Mouse (Mus musculus) stomach, embryonic 14.5 days (tissue): ENCODE measurements at regions not wholly inside any gene's neighbourhood (a gene's known extent, or its start where the extent isn't known, plus 50 kb on each side); places are given as distances from the start of the nearest gene placed in this dataset.
"Not testable (repeated sequence)": the region's sequence is repeated elsewhere in the genome, so short reads cannot be mapped to it uniquely, and the experiment has no call there.

Experiments used
- ATAC-seq: fragments of 200-750 bp; cut with Nextera tagmentation; 2 replicates; pipeline ENCODE4 v1.8.0; 2017; ENCODE audit warnings: low read depth, moderate TSS enrichment; ENCODE audit not compliant: insufficient number of reproducible peaks, insufficient read depth, low FRiP score
- H3K27ac ChIP-seq: fragments of 300-500 bp; sonication (generic); 2 replicates; pipeline ENCODE4 v1.5.1; 2014; ENCODE audit warnings: mild to moderate bottlenecking, low read length, moderate library complexity, mixed read lengths
- H3K27me3 ChIP-seq: fragments of 300-500 bp; sonication (generic); 2 replicates; pipeline ENCODE4 v1.6.1; 2014; ENCODE audit warnings: low read length, control low read depth, mixed read lengths; ENCODE audit not compliant: control insufficient read depth, insufficient read depth
- H3K36me3 ChIP-seq: fragments of 300-500 bp; sonication (generic); 2 replicates; pipeline ENCODE4 v1.6.1; 2014; ENCODE audit warnings: mild to moderate bottlenecking, control low read depth, low read length, moderate library complexity, mixed read lengths; ENCODE audit not compliant: control insufficient read depth, insufficient read depth
- H3K4me1 ChIP-seq: fragments of 300-500 bp; sonication (generic); 2 replicates; pipeline ENCODE4 v1.6.1; 2014; ENCODE audit warnings: low read length, control low read depth, mixed read lengths; ENCODE audit not compliant: control insufficient read depth, insufficient read depth
- H3K4me2 ChIP-seq: fragments of 300-500 bp; sonication (generic); replicated peaks from 2 replicates; pipeline ENCODE4 v1.6.1; 2014; ENCODE audit warnings: low read depth, low read length, control low read depth
- H3K4me3 ChIP-seq: fragments of 300-500 bp; sonication (generic); 2 replicates; pipeline ENCODE4 v1.5.1; 2014; ENCODE audit warnings: low read depth, low read length, control low read depth
- H3K9ac ChIP-seq: fragments of 300-500 bp; sonication (generic); replicated peaks from 2 replicates; pipeline ENCODE4 v1.6.1; 2014; ENCODE audit warnings: low read depth, mild to moderate bottlenecking, control low read depth, low read length, moderate library complexity, mixed read lengths
- H3K9me3 ChIP-seq: fragments of 300-500 bp; sonication (generic); 2 replicates; pipeline ENCODE4 v1.6.1; 2016; ENCODE audit warnings: low read depth, low read length, control low read depth; ENCODE audit not compliant: control insufficient read depth
- WGBS: fragments of 180-500 bp; shearing (Covaris S2); extraction: QIAGEN DNeasy Blood & Tissue Kit; methylation state at CpG from one replicate; pipeline ENCODE4 v1.1.7; 2014; 5-methylcytosine and 5-hydroxymethylcytosine counted together

- Histone ChIP-seq H3K27ac (no peak overlapping the region), H3K9me3 (no peaks in the 10 kb centered on the region), H3K9ac (no peak overlapping the region), H3K4me2 (no peak overlapping the region), H3K4me3 (no peak overlapping the region), H3K36me3 (no peaks in the 10 kb centered on the region), H3K4me1 (no peaks in the 10 kb centered on the region), H3K27me3 (no peaks in the 10 kb centered on the region)
- ATAC-seq, result no peak
- WGBS, result 72% methylated on average over 4 of the region's 4 CpGs
Measured at GRCm38 (mm10) chr5:81983351-81983750, 963.4 kb downstream of the Adgrl3 start.

GRCm38 (mm10) chr5:81988069-81988468 is 968.1 kb downstream of the Adgrl3 start:
- H3K9me3 ChIP-seq, result no peaks in the 10 kb centered on the region
- ATAC-seq, result peak; percentile 63; the same call in 1 of the 2 replicates
- no peaks in the 10 kb centered on the region for H3K36me3 ChIP-seq
- no peak overlapping the region for H3K4me3 ChIP-seq
- no peak overlapping the region for H3K4me2 ChIP-seq
- no peak overlapping the region for H3K9ac ChIP-seq
- no peaks in the 10 kb centered on the region for H3K27me3 ChIP-seq
- WGBS, result 50% methylated on average over 6 of the region's 6 CpGs
- H3K27ac ChIP-seq, result no peak overlapping the region
- no peaks in the 10 kb centered on the region for H3K4me1 ChIP-seq

GRCm38 (mm10) chr5:82007955-82008354 is 988.0 kb downstream of the Adgrl3 start:
- ATAC-seq, result no peak
- H3K4me1 ChIP-seq, result no peaks in the 10 kb centered on the region
- no peak overlapping the region for H3K4me2 ChIP-seq
- no peak overlapping the region for H3K9ac ChIP-seq
- H3K9me3 ChIP-seq, result no peaks in the 10 kb centered on the region
- no peaks in the 10 kb centered on the region for H3K27me3 ChIP-seq
- WGBS, result 95% methylated on average over 2 of the region's 2 CpGs
- no peaks in the 10 kb centered on the region for H3K36me3 ChIP-seq
- no peak overlapping the region for H3K4me3 ChIP-seq
- no peak overlapping the region for H3K27ac ChIP-seq

GRCm38 (mm10) chr5:82024126-82024525 is 1004.2 kb downstream of the Adgrl3 start:
- Histone ChIP-seq H3K4me1 (no peaks in the 10 kb centered on the region), H3K27me3 (no peaks in the 10 kb centered on the region), H3K9me3 (no peaks in the 10 kb centered on the region), H3K4me3 (no peak overlapping the region), H3K27ac (no peak overlapping the region), H3K4me2 (no peak overlapping the region), H3K36me3 (no peaks in the 10 kb centered on the region), H3K9ac (no peak overlapping the region)
- ATAC-seq, result no peak
- 61% methylated on average over 4 of the region's 4 CpGs for WGBS

GRCm38 (mm10) chr5:82034776-82035175 is 1014.8 kb downstream of the Adgrl3 start:
- no peaks in the 10 kb centered on the region for H3K9me3 ChIP-seq
- no peak overlapping the region for H3K4me2 ChIP-seq
- H3K9ac ChIP-seq, result no peak overlapping the region
- H3K4me1 ChIP-seq, result no peaks in the 10 kb centered on the region
- H3K4me3 ChIP-seq, result no peak overlapping the region
- no peaks in the 10 kb centered on the region for H3K27me3 ChIP-seq
- no peaks in the 10 kb centered on the region for H3K36me3 ChIP-seq
- H3K27ac ChIP-seq, result no peak overlapping the region
- 81% methylated on average over 7 of the region's 7 CpGs for WGBS
- no peak for ATAC-seq

- no peak overlapping the region for H3K4me3 ChIP-seq
- H3K4me1 ChIP-seq, result no peaks in the 10 kb centered on the region
- no peaks in the 10 kb centered on the region for H3K9me3 ChIP-seq
- H3K27ac ChIP-seq, result no peak overlapping the region
- H3K4me2 ChIP-seq, result no peak overlapping the region
- no peak for ATAC-seq
- H3K27me3 ChIP-seq, result no peaks in the 10 kb centered on the region
- WGBS, result 52% methylated on average over 2 of the region's 2 CpGs
- H3K9ac ChIP-seq, result no peak overlapping the region
- no peaks in the 10 kb centered on the region for H3K36me3 ChIP-seq
Measured at GRCm38 (mm10) chr5:82046106-82046505, 1026.2 kb downstream of the Adgrl3 start.

- 0 out of 2 replicates have a peak, but pooled peaks cover 7% of the 10 kb centered on the region for H3K9me3 ChIP-seq
- no peak overlapping the region for H3K4me3 ChIP-seq
Measured at GRCm38 (mm10) chr5:82059108-82059838, 1039.3 kb downstream of the Adgrl3 start.

GRCm38 (mm10) chr5:82060679-82061078 is 1040.7 kb downstream of the Adgrl3 start:
- H3K4me1 ChIP-seq, result no peaks in the 10 kb centered on the region
- WGBS, result 66% methylated on average over 1 of the region's 1 CpGs
- H3K9me3 ChIP-seq, result 0 out of 2 replicates have a peak, but pooled peaks cover 7% of the 10 kb centered on the region
- no peak overlapping the region for H3K9ac ChIP-seq
- no peaks in the 10 kb centered on the region for H3K36me3 ChIP-seq
- no peak overlapping the region for H3K4me3 ChIP-seq
- ATAC-seq, result no peak
- H3K27ac ChIP-seq, result no peak overlapping the region
- H3K27me3 ChIP-seq, result no peaks in the 10 kb centered on the region
- no peak overlapping the region for H3K4me2 ChIP-seq

More at GRCm38 (mm10) chr5:82059108-82059838, 1039.3 kb downstream of the Adgrl3 start:
- WGBS, result 62% methylated on average over 2 of the region's 2 CpGs
- Histone ChIP-seq H3K9ac (no peak overlapping the region), H3K27me3 (no peaks in the 10 kb centered on the region), H3K4me1 (no peaks in the 10 kb centered on the region), H3K27ac (no peak overlapping the region), H3K4me2 (no peak overlapping the region), H3K36me3 (no peaks in the 10 kb centered on the region)
- ATAC-seq, result no peak

- not testable (repeated sequence) for H3K9me3 ChIP-seq, H3K4me2 ChIP-seq, H3K4me1 ChIP-seq, H3K4me3 ChIP-seq, ATAC-seq, H3K27ac ChIP-seq, H3K36me3 ChIP-seq, H3K9ac ChIP-seq, H3K27me3 ChIP-seq
- WGBS, result 88% methylated on average over 13 of the region's 13 CpGs
Measured at GRCm38 (mm10) chr5:82069221-82069620, 1049.3 kb downstream of the Adgrl3 start.
